8 mouse cellular contexts compared by ENCODE assay signal in genomic region chr3:145614362-145615115, GRCm38 (mm10). TPM values are rescaled to one million over a fixed set of nuclear protein-coding genes. Genes with fewer than 3 reads are reported as not detected.
DNase-seq lines count a peak whose midpoint lies in the region; ATAC-seq lines count a peak whose summit lies in the region.

No protein-coding gene starts in this region.

- H3K9me3 ChIP-seq in forebrain, embryonic 15.5 days: no peaks in the 10 kb centered on the region
- no peaks in the 10 kb centered on the region for H3K9me3 ChIP-seq in intestine, embryonic 15.5 days
- no peaks in the 10 kb centered on the region for H3K9me3 ChIP-seq in lung, embryonic 15.5 days
- no peaks in the 10 kb centered on the region for H3K9me3 ChIP-seq in stomach, embryonic 14.5 days (ENCODE audit: control insufficient read depth, low read depth, low read length)

- no peak overlapping the region for H3K4me3 ChIP-seq in forebrain, embryonic 15.5 days
- H3K4me3 ChIP-seq in intestine, embryonic 15.5 days (replicated peaks): no peak overlapping the region
- no peak overlapping the region for H3K4me3 ChIP-seq in lung, embryonic 15.5 days
- H3K4me3 ChIP-seq in stomach, embryonic 14.5 days (ENCODE audit: low read depth, low read length): no peak overlapping the region

- H3K36me3 ChIP-seq in forebrain, embryonic 15.5 days: no peaks in the 10 kb centered on the region
- no peaks in the 10 kb centered on the region for H3K36me3 ChIP-seq in intestine, embryonic 15.5 days
- no peaks in the 10 kb centered on the region for H3K36me3 ChIP-seq in lung, embryonic 15.5 days
- H3K36me3 ChIP-seq in stomach, embryonic 14.5 days (ENCODE audit: control insufficient read depth, insufficient read depth, low read length): no peaks in the 10 kb centered on the region

- DNase-seq in heart, adult 11 months: peak; percentile 93
- no peak for DNase-seq in heart, adult 8-10 months (ENCODE audit: low spot score)
- no peak for DNase-seq in spleen, adult 12 weeks (ENCODE audit: low spot score)
- no peak for DNase-seq in left cerebral cortex, adult 18-20 months (ENCODE audit: low spot score in 2 of 2)

- peaks cover 13% of the 10 kb centered on the region for H3K4me1 ChIP-seq in forebrain, embryonic 15.5 days
- H3K4me1 ChIP-seq in intestine, embryonic 15.5 days (replicated peaks): peaks cover 4% of the 10 kb centered on the region; the same call in 1 of the 2 replicates
- H3K4me1 ChIP-seq in lung, embryonic 15.5 days: peaks cover 22% of the 10 kb centered on the region
- peaks cover 13% of the 10 kb centered on the region for H3K4me1 ChIP-seq in stomach, embryonic 14.5 days (ENCODE audit: control insufficient read depth, insufficient read depth, low read length)

- no peaks in the 10 kb centered on the region for H3K27me3 ChIP-seq in forebrain, embryonic 15.5 days
- H3K27me3 ChIP-seq in intestine, embryonic 15.5 days (replicated peaks): no peaks in the 10 kb centered on the region
- H3K27me3 ChIP-seq in lung, embryonic 15.5 days: no peaks in the 10 kb centered on the region
- no peaks in the 10 kb centered on the region for H3K27me3 ChIP-seq in stomach, embryonic 14.5 days (ENCODE audit: control insufficient read depth, insufficient read depth, low read length)

- WGBS in forebrain, embryonic 15.5 days: 16% methylated on average over 17 of the region's 17 CpGs
- 17% methylated on average over 17 of the region's 17 CpGs for WGBS in intestine, embryonic 15.5 days
- 11% methylated on average over 17 of the region's 17 CpGs for WGBS in lung, embryonic 15.5 days
- WGBS in stomach, embryonic 14.5 days: 11% methylated on average over 17 of the region's 17 CpGs

- H3K4me2 ChIP-seq in forebrain, embryonic 15.5 days (replicated peaks): no peak overlapping the region
- peak overlapping the region; percentile 24; the same call in 1 of the 2 replicates for H3K4me2 ChIP-seq in intestine, embryonic 15.5 days (replicated peaks)
- peak overlapping the region; percentile 35 for H3K4me2 ChIP-seq in lung, embryonic 15.5 days
- H3K4me2 ChIP-seq in stomach, embryonic 14.5 days (replicated peaks; ENCODE audit: low read depth, low read length): no peak overlapping the region

- H3K27ac ChIP-seq in forebrain, embryonic 15.5 days (replicated peaks): 0 out of 2 replicates have a peak overlapping the region, but pooled peaks have one; percentile 34
- no peak overlapping the region; the same call in 1 of the 2 replicates for H3K27ac ChIP-seq in intestine, embryonic 15.5 days
- peak overlapping the region; percentile 80 for H3K27ac ChIP-seq in lung, embryonic 15.5 days
- H3K27ac ChIP-seq in stomach, embryonic 14.5 days (ENCODE audit: low read length): peak overlapping the region; percentile 3; the same call in 1 of the 2 replicates

- no peak overlapping the region for H3K9ac ChIP-seq in forebrain, embryonic 15.5 days (replicated peaks)
- H3K9ac ChIP-seq in intestine, embryonic 15.5 days: no peak overlapping the region
- H3K9ac ChIP-seq in lung, embryonic 15.5 days: 0 out of 2 replicates have a peak overlapping the region, but pooled peaks have one; percentile 16
- H3K9ac ChIP-seq in stomach, embryonic 14.5 days (replicated peaks; ENCODE audit: low read depth, low read length): no peak overlapping the region

- ATAC-seq in forebrain, embryonic 15.5 days (replicated peaks): 0 out of 2 replicates have a peak, but pooled peaks have one; percentile 20
- peak; percentile 57 for ATAC-seq in intestine, embryonic 15.5 days
- ATAC-seq in lung, embryonic 15.5 days (ENCODE audit: borderline replicate concordance, extremely low read depth, low FRiP score, low TSS enrichment): peak; percentile 85
- ATAC-seq in stomach, embryonic 14.5 days (ENCODE audit: insufficient number of reproducible peaks, insufficient read depth, low FRiP score, low read depth): no peak; the same call in 1 of the 2 replicates

RNA-seq across cellular contexts. Expression of gene Ccn1, which starts 35.2 kb away (rescaled TPM):
- total RNA-seq in heart, adult 8-10 months (2022): 10 to 100 TPM; 53.0 to 86.1 (median 71.0) TPM
- polyA plus RNA-seq in forebrain, embryonic 15.5 days (2015; fragmentation: Nextera tagmentation; extraction: Ambion mirVana): 27.2 and 30.1 TPM in 2 replicates
- 48.0 and 50.4 TPM in 2 replicates for polyA plus RNA-seq in intestine, embryonic 15.5 days (2015; fragmentation: Nextera tagmentation; extraction: Ambion mirVana)
- 58.3 and 58.8 TPM in 2 replicates for polyA plus RNA-seq in lung, embryonic 15.5 days (2015; fragmentation: Nextera tagmentation; extraction: Ambion mirVana)
- polyA plus RNA-seq in stomach, embryonic 14.5 days (2014; fragmentation: Nextera tagmentation; extraction: Ambion mirVana): 20.9 and 25.8 TPM in 2 replicates
- 1 to 10 TPM; 5.3 to 8.6 TPM for total RNA-seq in left cerebral cortex, adult 18-20 months (2021)

RNA-seq across cellular contexts. Expression of gene Znhit6, which starts 38.5 kb away (rescaled TPM):
- total RNA-seq in heart, adult 8-10 months (2022): 10 to 100 TPM; 12.3 to 18.3 (median 13.4) TPM
- 27.8 and 30.6 TPM in 2 replicates for polyA plus RNA-seq in forebrain, embryonic 15.5 days (2015; fragmentation: Nextera tagmentation; extraction: Ambion mirVana)
- polyA plus RNA-seq in intestine, embryonic 15.5 days (2015; fragmentation: Nextera tagmentation; extraction: Ambion mirVana): 32.1 and 33.7 TPM in 2 replicates
- polyA plus RNA-seq in lung, embryonic 15.5 days (2015; fragmentation: Nextera tagmentation; extraction: Ambion mirVana): 30.2 and 32.1 TPM in 2 replicates
- 31.9 and 33.4 TPM in 2 replicates for polyA plus RNA-seq in stomach, embryonic 14.5 days (2014; fragmentation: Nextera tagmentation; extraction: Ambion mirVana)
- 10 to 100 TPM; 15.6 to 16.6 TPM for total RNA-seq in left cerebral cortex, adult 18-20 months (2021)

Comparison
In these comparisons a context has a peak if more than half of its experiments do, and no peak if none do; other contexts are left out.
1. H3K4me2 ChIP-seq: peak in intestine, embryonic 15.5 days (single experiment) and lung, embryonic 15.5 days (single experiment); none in forebrain, embryonic 15.5 days (single experiment) and stomach, embryonic 14.5 days (single experiment).